Mouse (Mus musculus): ENCODE results near the gene Ampd1.

Ampd1 gene

GRCm38 (mm10) chr3:103147775-103148174, 74.0 kb downstream of the Ampd1 start:
- no peak for DNase-seq (ENCODE audit: low read depth, low spot score)

- no peak for DNase-seq (ENCODE audit: low read depth, low spot score)
These were observed 75.1 kb downstream of the Ampd1 start for GRCm38 (mm10) chr3:103148941-103149340.
